In genomic region chr2:161511880-161512570, GRCm38 (mm10) we compare ENCODE assay signal across 8 mouse cellular contexts.
A peak's percentile ranks its signal among the peaks of the same experiment; 100 is the strongest.
DNase-seq lines count a peak whose midpoint lies in the region; ATAC-seq and TF ChIP-seq lines count a peak whose summit lies in the region.
"Not testable (repeated sequence)": the region's sequence is repeated elsewhere in the genome, so short reads cannot be mapped to it uniquely, and the experiment has no call there.

No protein-coding gene starts in this region.

- TF ChIP-seq CTCF in hindbrain, postnatal 0 days (IDR thresholded peaks at IDR 0.05; ENCODE audit: low read depth), result peak; percentile 44
- TF ChIP-seq CTCF in midbrain, postnatal 0 days (IDR thresholded peaks at IDR 0.05), result not testable (repeated sequence)

- peak; percentile 72 for ATAC-seq in embryonic facial prominence, embryonic 11.5 days (replicated peaks; ENCODE audit: insufficient number of reproducible peaks, low FRiP score, low TSS enrichment, low read depth)
- ATAC-seq in hindbrain, postnatal 0 days, result peak; percentile 68
- peak; percentile 53; the same call in 1 of the 2 replicates for ATAC-seq in lung, embryonic 15.5 days (ENCODE audit: borderline replicate concordance, extremely low read depth, low FRiP score, low TSS enrichment)
- peak; percentile 58 for ATAC-seq in midbrain, postnatal 0 days (ENCODE audit: low FRiP score)
- ATAC-seq in stomach, embryonic 16.5 days (ENCODE audit: insufficient read depth, low FRiP score), result peak; percentile 53; the same call in 1 of the 2 replicates

- not testable (repeated sequence) for H3K4me2 ChIP-seq in embryonic facial prominence, embryonic 11.5 days (ENCODE audit: low read depth, low read length); lung, embryonic 15.5 days; midbrain, postnatal 0 days (ENCODE audit: low read depth, low read length, poor library complexity, severe bottlenecking); stomach, embryonic 16.5 days (ENCODE audit: low read depth, low read length)
- H3K4me2 ChIP-seq in hindbrain, postnatal 0 days (ENCODE audit: low read depth, low read length), result 0 out of 2 replicates have a peak overlapping the region, but pooled peaks have one; percentile 13

- not testable (repeated sequence) for H3K27ac ChIP-seq in embryonic facial prominence, embryonic 11.5 days (replicated peaks; ENCODE audit: low read depth, low read length); lung, embryonic 15.5 days; midbrain, postnatal 0 days (ENCODE audit: low read depth, low read length); stomach, embryonic 16.5 days (ENCODE audit: low read length)
- peak overlapping the region; percentile 54 for H3K27ac ChIP-seq in hindbrain, postnatal 0 days

- H3K27me3 ChIP-seq in embryonic facial prominence, embryonic 11.5 days (ENCODE audit: control insufficient read depth, insufficient read depth, low read length); hindbrain, postnatal 0 days (ENCODE audit: insufficient read depth, low read length); lung, embryonic 15.5 days; midbrain, postnatal 0 days (ENCODE audit: insufficient read depth, low read length); stomach, embryonic 16.5 days (ENCODE audit: control insufficient read depth, insufficient read depth, low read length): not testable (repeated sequence)

- not testable (repeated sequence) for H3K4me3 ChIP-seq in embryonic facial prominence, embryonic 11.5 days (ENCODE audit: low read depth, low read length); hindbrain, postnatal 0 days (ENCODE audit: low read length); lung, embryonic 15.5 days; midbrain, postnatal 0 days (ENCODE audit: low read depth, low read length); stomach, embryonic 16.5 days (replicated peaks; ENCODE audit: low read length)

- not testable (repeated sequence) for H3K4me1 ChIP-seq in embryonic facial prominence, embryonic 11.5 days (ENCODE audit: control insufficient read depth, insufficient read depth, low read length); hindbrain, postnatal 0 days (ENCODE audit: insufficient read depth, low read length); lung, embryonic 15.5 days; midbrain, postnatal 0 days (ENCODE audit: insufficient read depth, low read length); stomach, embryonic 16.5 days (ENCODE audit: control insufficient read depth, insufficient read depth, low read length)

- DNase-seq in adrenal gland, postnatal 14 days, result peak; percentile 10
- peak; percentile 38 for DNase-seq in embryonic facial prominence, embryonic 11.5 days (ENCODE audit: low spot score)
- DNase-seq in heart, adult 11 months, result peak; percentile 82
- peak; percentile 62 for DNase-seq in hindbrain, postnatal 0 days (ENCODE audit: low spot score)
- DNase-seq in layer of hippocampus, adult 9-11 months, result peak; percentile 10
- peak; percentile 61 for DNase-seq in midbrain, postnatal 0 days (ENCODE audit: low spot score)

- not testable (repeated sequence) for H3K9me3 ChIP-seq in embryonic facial prominence, embryonic 11.5 days (replicated peaks; ENCODE audit: control insufficient read depth, low read length); hindbrain, postnatal 0 days (ENCODE audit: low read length); lung, embryonic 15.5 days; midbrain, postnatal 0 days (ENCODE audit: low read length); stomach, embryonic 16.5 days (replicated peaks; ENCODE audit: control insufficient read depth, low read length)

- not testable (repeated sequence) for H3K9ac ChIP-seq in embryonic facial prominence, embryonic 11.5 days (replicated peaks; ENCODE audit: low read length); hindbrain, postnatal 0 days (replicated peaks; ENCODE audit: low read length); lung, embryonic 15.5 days; midbrain, postnatal 0 days (replicated peaks; ENCODE audit: low read length, poor library complexity, severe bottlenecking); stomach, embryonic 16.5 days (ENCODE audit: low read length)

- 23% methylated on average over 5 of the region's 15 CpGs for WGBS in embryonic facial prominence, embryonic 11.5 days
- WGBS in hindbrain, postnatal 0 days, result 30% methylated on average over 5 of the region's 15 CpGs
- 18% methylated on average over 6 of the region's 15 CpGs for WGBS in lung, embryonic 15.5 days
- WGBS in midbrain, postnatal 0 days, result 21% methylated on average over 5 of the region's 15 CpGs
- 29% methylated on average over 6 of the region's 15 CpGs for WGBS in stomach, embryonic 16.5 days

- not testable (repeated sequence) for H3K36me3 ChIP-seq in embryonic facial prominence, embryonic 11.5 days (replicated peaks; ENCODE audit: control insufficient read depth, insufficient read depth, low read depth, low read length); hindbrain, postnatal 0 days (ENCODE audit: insufficient read depth, low read length); lung, embryonic 15.5 days; midbrain, postnatal 0 days (ENCODE audit: insufficient read depth, low read length); stomach, embryonic 16.5 days (ENCODE audit: control insufficient read depth, insufficient read depth, low read length)

Comparison
In these comparisons a context has a peak if more than half of its experiments do, and no peak if none do; other contexts are left out.
1. DNase-seq: peak in every context shown above with its lines; median percentile 82 in heart, adult 11 months; 62 in hindbrain, postnatal 0 days; 61 in midbrain, postnatal 0 days; 38 in embryonic facial prominence, embryonic 11.5 days; 10 in adrenal gland, postnatal 14 days; 10 in layer of hippocampus, adult 9-11 months.